Mouse (Mus musculus): ENCODE data around the gene Smg9.

GRCm38 (mm10) chr7:24384070-24384469 is 15.3 kb upstream of the Smg9 start:
- TF ChIP-seq CTCF (IDR thresholded peaks at IDR 0.05; ENCODE audit: insufficient read depth, low read depth, low read length): no peak
- no peak for TF ChIP-seq POLR2A (IDR thresholded peaks at IDR 0.05; ENCODE audit: insufficient read depth, low read depth, low read length)

All from olfactory bulb, adult 2 months (tissue).